Mouse (Mus musculus) kidney, adult 2 months (tissue): ENCODE results near the gene Rasgrp2. TPM values are rescaled to one million over a fixed set of nuclear protein-coding genes. Genes with fewer than 3 reads are reported as not detected.

ENCODE experiments used
- DNase-seq: peaks from one replicate; pipeline ENCODE4 v3.0.0; 2021
- H3K27ac ChIP-seq: fragments of 200-500 bp; 2 replicates; pipeline ENCODE4 v1.5.1; 2012; ENCODE audit warnings: low read depth, low read length, control low read depth, inconsistent platforms; ENCODE audit not compliant: insufficient read depth
- H3K27me3 ChIP-seq: fragments of 200-500 bp; replicated peaks from 2 replicates; pipeline ENCODE4 v1.6.1; 2012; ENCODE audit warnings: mild to moderate bottlenecking, moderate library complexity, low read length, inconsistent platforms; ENCODE audit not compliant: control insufficient read depth, insufficient read depth
- H3K36me3 ChIP-seq: fragments of 200-500 bp; 2 replicates; pipeline ENCODE4 v1.6.1; 2012; ENCODE audit warnings: mild to moderate bottlenecking, moderate library complexity, low read length, inconsistent platforms; ENCODE audit not compliant: control insufficient read depth, insufficient read depth
- H3K4me1 ChIP-seq: fragments of 200-500 bp; 2 replicates; pipeline ENCODE4 v1.6.1; 2011; ENCODE audit warnings: low read length; ENCODE audit not compliant: control insufficient read depth, insufficient read depth
- H3K4me3 ChIP-seq: fragments of 200-500 bp; 2 replicates; pipeline ENCODE4 v1.5.1; 2011; ENCODE audit warnings: mild to moderate bottlenecking, low read depth, low read length, control low read depth; ENCODE audit not compliant: insufficient read depth
- CTCF ChIP-seq: fragments of 200-500 bp; conservative IDR thresholded peaks from 2 replicates; pipeline ENCODE4 v1.5.1; 2011; ENCODE audit warnings: low read depth, mild to moderate bottlenecking, control low read depth, low read length, moderate library complexity, mixed read lengths; ENCODE audit not compliant: insufficient read depth, insufficient read length
- POLR2A ChIP-seq: fragments of 200-500 bp; IDR thresholded peaks from one replicate; pipeline ENCODE4 v1.6.1; 2011; ENCODE audit warnings: low read depth, low read length, control low read depth
- WGBS: fragments of 180-500 bp; shearing (Covaris S2); methylation state at CpG from one replicate; pipeline ENCODE4 v1.1.7; 2018; 5-methylcytosine and 5-hydroxymethylcytosine counted together
- polyA plus RNA-seq: library from polyadenylated mRNA; depleted of rRNA; stranded (reverse); fragments of >200 nt; gene quantifications from 2 replicates; pipeline ENCODE4 v1.2.3, GENCODE M21; 2012

Gene Rasgrp2
- polyA plus RNA-seq, 1 experiment: 90.0 TPM

- Histone ChIP-seq H3K36me3 (no peaks in the 10 kb centered on the region), H3K27ac (no peak overlapping the region), H3K4me3 (no peak overlapping the region), H3K4me1 (no peaks in the 10 kb centered on the region), H3K27me3 (no peaks in the 10 kb centered on the region; the same call in 1 of the 2 replicates)
- TF ChIP-seq CTCF: no peak
- TF ChIP-seq POLR2A: no peak
- 69% methylated on average over 8 of the region's 8 CpGs for WGBS
- DNase-seq: no peak
These were observed 25.2 kb downstream of the Rasgrp2 start for GRCm38 (mm10) chr19:6424137-6424881.

- Histone ChIP-seq H3K27me3 (no peaks in the 10 kb centered on the region; the same call in 1 of the 2 replicates), H3K4me1 (no peaks in the 10 kb centered on the region), H3K36me3 (no peaks in the 10 kb centered on the region), H3K27ac (no peak overlapping the region), H3K4me3 (no peak overlapping the region)
- no peak for DNase-seq
- WGBS: 53% methylated on average over 5 of the region's 5 CpGs
- no peak for TF ChIP-seq CTCF
- no peak for TF ChIP-seq POLR2A
These were observed 26.5 kb downstream of the Rasgrp2 start for GRCm38 (mm10) chr19:6425595-6425994.

GRCm38 (mm10) chr19:6426703-6427500 lies 27.8 kb downstream of the Rasgrp2 start:
- Histone ChIP-seq H3K4me3 (no peak overlapping the region), H3K27ac (no peak overlapping the region), H3K36me3 (no peaks in the 10 kb centered on the region), H3K27me3 (no peaks in the 10 kb centered on the region; the same call in 1 of the 2 replicates), H3K4me1 (no peaks in the 10 kb centered on the region)
- 11% methylated on average over 13 of the region's 13 CpGs for WGBS
- no peak for TF ChIP-seq POLR2A
- no peak for TF ChIP-seq CTCF
- DNase-seq: peak; percentile 61

- TF ChIP-seq POLR2A: no peak
- TF ChIP-seq CTCF: no peak
- H3K27ac ChIP-seq: no peak overlapping the region
- WGBS: 1% methylated on average over 94 of the region's 94 CpGs
- no peaks in the 10 kb centered on the region; the same call in 1 of the 2 replicates for H3K27me3 ChIP-seq
- H3K4me3 ChIP-seq: 0 out of 2 replicates have a peak overlapping the region, but pooled peaks have one; percentile 12
- H3K36me3 ChIP-seq: no peaks in the 10 kb centered on the region
- H3K4me1 ChIP-seq: no peaks in the 10 kb centered on the region
- no peak for DNase-seq
These were observed 28.7 kb downstream of the Rasgrp2 start for GRCm38 (mm10) chr19:6427653-6428434.

- H3K27me3 ChIP-seq: no peaks in the 10 kb centered on the region; the same call in 1 of the 2 replicates
- TF ChIP-seq CTCF (no peak), POLR2A (no peak)
- H3K36me3 ChIP-seq: no peaks in the 10 kb centered on the region
- H3K4me3 ChIP-seq: no peak overlapping the region
- DNase-seq: no peak
- H3K4me1 ChIP-seq: no peaks in the 10 kb centered on the region
- WGBS: 1% methylated on average over 60 of the region's 60 CpGs
- no peak overlapping the region for H3K27ac ChIP-seq
These were observed 29.5 kb downstream of the Rasgrp2 start for GRCm38 (mm10) chr19:6428501-6429200.

- no peaks in the 10 kb centered on the region for H3K4me1 ChIP-seq
- TF ChIP-seq POLR2A (no peak), CTCF (no peak)
- WGBS: 81% methylated on average over 10 of the region's 10 CpGs
- H3K4me3 ChIP-seq: no peak overlapping the region
- H3K36me3 ChIP-seq: no peaks in the 10 kb centered on the region
- no peaks in the 10 kb centered on the region for H3K27me3 ChIP-seq
- no peak for DNase-seq
- no peak overlapping the region for H3K27ac ChIP-seq
These were observed 43.9 kb downstream of the Rasgrp2 start for GRCm38 (mm10) chr19:6443016-6443415.
